Mouse (Mus musculus): Measurements from ENCODE around the gene Dera.

DNA sequence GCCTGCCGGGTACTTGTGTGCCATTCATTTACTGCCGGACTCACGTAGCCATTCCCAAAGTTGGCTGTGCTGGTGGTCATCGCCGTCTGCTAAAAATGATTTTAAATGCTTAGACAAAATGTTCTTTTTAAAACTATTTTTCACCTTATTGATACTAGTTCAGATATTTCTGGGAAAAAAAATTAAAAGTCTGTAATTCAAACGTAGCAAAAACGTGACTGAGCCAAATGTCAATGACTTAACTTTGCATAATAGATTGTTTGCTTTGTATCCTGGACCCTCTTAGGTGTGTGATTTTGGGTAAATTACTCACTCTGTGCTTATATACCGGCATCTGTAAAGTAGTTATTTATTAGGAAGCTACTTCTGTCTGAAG is 499 bp downstream of the Dera start:
- TF ChIP-seq ZNF384 (IDR thresholded peaks at IDR 0.05; ENCODE audit: low read depth, low read length), result no peak
- no peak for TF ChIP-seq ZC3H11A (IDR thresholded peaks at IDR 0.05; ENCODE audit: borderline replicate concordance, low read depth, low read length)
- no peak for TF ChIP-seq MAFK (IDR thresholded peaks at IDR 0.05; ENCODE audit: insufficient read depth, low read depth, low read length)
- TF ChIP-seq CHD2 (IDR thresholded peaks at IDR 0.05; ENCODE audit: low read depth, low read length), result no peak
- no peak for TF ChIP-seq HCFC1 (IDR thresholded peaks at IDR 0.05; ENCODE audit: borderline replicate concordance, insufficient read depth, low read length)
